Mouse (Mus musculus): ENCODE data around the gene Aco2.

Aco2 gene

DNA sequence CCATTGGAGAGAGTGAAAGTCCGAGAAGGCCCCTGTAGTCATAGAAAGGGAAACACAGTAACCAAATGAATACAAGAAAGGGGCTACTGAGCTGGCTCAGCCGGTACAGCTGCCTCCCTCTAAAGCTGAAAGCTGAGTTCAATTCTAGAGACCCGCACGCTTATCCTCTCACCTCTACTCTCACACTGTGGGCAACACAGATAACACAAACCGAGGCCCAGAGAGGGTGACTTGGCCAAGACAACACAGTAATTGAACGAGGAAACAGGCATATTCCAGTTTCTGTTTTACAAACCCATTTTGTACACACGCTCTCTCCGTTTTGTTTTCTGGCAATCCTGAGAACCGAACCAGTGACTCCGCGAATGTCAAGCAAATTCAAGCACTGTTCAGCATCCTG is 52.8 kb downstream of the Aco2 start:
- DNase-seq = no peak

DNA sequence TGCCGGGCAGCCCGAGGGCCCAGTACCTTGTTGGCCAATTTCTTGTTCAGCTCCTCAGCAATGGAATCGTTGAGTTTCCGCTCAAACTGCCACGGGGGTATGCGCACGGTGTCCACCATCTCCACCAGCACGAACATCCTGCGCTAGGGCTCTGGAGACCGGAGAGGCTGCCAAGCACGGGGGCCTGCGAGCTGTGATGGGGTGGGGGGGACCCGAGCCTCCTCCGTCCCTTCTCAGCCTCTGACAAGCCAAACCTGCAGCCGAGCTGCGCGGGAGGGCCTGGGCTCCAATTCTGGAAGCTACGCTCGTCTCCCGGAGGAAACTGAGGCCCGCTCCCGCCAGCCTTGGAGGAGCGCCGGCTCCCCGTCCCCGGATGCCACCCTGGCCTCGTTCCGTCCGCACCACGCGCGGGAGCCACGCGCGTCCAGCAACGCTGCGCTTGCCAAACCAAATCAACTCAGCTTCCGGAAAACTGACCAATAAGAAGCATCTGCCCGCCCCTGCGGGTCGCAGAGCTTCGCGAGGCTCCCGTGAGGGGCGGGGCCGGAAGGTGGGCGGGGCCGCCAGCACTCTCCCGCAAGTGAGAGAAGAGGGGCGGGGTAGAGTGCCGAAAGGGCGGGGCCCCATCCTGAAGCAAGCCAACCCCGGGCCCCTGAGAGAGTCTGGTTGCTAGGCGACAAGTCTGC is 53.8 kb downstream of the Aco2 start, which contains the start of gene Polr3h:
Gene Polr3h, minus strand, starts transcription at position 481 of the 686 bp plus-strand sequence.
- DNase-seq = peak; percentile 99

DNA sequence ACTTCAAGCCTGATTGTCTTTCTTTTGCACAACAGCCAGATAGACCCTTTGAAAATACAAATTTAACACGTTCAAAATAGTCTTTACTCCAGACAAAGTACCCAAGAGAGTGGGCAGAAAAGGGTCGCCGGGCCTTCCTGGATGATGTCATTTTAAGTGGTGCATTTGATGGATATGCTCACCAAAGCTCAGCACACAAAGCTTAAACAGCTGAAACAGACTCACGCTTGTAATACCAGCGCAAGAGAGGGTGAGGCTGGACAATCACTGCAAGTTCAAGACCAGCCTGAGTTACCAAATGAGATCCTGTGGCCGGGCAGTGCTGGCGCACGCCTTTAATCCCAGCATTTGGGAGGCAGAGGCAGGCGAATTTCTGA is 54.3 kb downstream of the Aco2 start:
- DNase-seq = no peak

DNA sequence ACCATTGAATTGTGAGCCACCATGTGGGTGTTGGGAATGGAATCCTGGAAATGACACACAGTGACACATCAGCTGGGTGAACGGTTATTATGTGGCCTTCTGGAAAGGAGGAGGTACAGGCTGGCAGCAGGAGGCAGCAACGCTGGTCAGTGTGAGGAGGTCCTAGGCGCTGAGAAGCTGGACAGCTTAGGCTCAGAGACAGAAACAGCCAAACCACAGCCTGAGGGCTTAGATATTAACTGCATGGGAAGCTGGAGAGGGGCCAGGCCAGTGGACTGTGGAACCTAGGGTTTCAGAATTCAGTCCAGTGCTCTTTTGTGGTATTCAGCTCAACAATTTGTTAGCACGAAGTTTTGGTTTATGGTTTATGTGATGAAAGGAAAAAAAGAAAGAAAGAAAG is 55.6 kb downstream of the Aco2 start:
- peak; percentile 10 for DNase-seq

DNA sequence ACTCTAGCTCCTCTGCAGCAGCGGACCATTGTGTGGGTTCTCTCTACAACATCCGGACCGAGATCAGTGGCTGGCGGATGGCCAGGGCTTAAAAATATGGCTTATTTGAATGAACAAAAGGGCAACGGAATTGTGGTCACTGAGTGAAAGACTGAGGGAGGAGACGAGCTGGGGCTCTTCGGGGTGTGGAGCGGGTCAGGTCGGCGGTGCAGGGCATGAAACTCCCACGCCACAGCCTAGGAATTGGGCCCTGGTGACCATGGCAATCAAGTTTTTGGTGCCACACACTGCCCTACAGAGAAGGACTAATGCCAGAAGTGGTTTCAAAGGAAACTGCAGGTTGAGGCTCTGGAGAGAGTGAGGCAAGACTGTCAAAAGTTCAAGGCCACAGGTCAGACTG is 56.2 kb downstream of the Aco2 start:
- DNase-seq = peak; percentile 55

DNA sequence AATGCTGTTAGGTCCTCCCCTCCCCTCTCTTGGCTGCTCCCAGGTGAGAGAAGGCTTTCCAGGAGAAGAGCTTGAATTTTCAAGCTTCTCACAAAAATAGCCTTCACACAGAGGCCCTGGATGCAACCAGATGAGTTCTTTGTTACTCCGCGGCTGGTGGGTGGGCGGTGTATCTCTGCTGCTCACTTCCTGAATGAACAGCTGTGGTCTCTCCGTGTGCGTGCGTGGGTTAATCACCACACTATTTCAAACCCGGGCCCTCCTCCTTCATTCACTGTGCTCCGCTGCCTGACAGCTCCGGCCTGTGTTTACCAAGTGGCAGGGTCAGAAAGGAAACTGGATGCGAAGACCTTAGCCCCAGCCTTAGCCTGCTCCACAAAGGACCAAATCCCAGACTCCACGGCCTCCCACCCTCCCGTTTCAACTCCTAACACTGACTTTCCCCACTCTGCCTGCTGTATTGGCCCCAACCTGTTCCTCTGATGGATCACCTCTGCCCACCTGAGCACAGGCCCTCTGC is 60.9 kb downstream of the Aco2 start:
- DNase-seq = no peak

DNA sequence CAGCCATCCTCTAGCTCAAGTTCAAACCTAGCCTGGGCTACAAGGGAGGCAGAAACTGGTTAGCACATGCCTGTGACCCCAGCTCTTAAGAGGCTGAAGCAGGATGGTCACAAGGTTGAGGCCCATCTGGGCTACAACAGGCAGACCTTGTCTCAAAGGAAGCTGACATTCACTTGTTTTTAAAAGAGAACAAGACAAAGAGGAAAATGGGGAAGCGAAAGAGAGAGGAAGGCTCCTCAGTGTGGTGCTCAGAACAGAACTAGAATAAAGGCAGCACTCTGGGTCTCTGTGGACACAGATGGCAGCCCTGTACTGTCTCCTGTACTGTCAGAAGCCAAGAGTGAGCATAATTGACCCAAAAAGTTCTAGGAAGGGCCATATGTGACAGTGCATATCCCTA is 61.9 kb downstream of the Aco2 start:
- DNase-seq = no peak

DNA sequence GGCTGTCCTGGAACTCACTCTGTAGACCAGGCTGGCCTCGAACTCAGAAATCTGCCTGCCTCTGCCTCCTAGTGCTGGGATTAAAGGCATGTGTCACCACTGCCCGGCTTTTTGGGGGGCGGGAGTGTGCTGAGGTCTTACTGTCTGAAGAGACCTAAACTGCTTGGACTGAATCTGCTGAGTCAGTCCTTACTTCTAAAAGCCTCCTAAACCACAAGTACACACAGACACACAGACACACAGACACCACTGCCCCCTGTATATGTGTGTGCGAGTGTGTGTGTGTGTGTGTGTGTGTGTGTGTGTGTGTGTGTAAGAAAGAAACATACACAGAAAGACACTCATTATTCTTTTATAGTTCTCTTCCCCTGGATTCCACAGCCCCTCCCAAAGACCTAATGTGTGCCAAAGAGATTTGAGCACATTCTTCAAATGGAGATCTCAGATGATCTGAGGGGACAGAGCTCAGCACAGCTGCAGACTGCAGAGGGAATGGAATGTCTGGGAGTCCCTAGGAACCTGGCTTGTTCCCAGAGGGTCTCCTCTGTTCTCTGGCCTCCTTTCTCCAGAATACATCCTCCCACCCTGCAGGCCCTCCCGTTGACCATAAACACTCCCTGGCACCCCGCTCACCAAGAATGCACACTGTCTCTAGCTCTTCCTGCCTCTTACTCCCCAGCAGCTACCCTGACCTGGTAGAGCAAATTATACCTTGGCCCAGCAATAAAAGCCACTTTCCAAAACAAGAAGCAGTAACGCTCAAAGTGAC is 63.9 kb downstream of the Aco2 start:
- DNase-seq = no peak

DNA sequence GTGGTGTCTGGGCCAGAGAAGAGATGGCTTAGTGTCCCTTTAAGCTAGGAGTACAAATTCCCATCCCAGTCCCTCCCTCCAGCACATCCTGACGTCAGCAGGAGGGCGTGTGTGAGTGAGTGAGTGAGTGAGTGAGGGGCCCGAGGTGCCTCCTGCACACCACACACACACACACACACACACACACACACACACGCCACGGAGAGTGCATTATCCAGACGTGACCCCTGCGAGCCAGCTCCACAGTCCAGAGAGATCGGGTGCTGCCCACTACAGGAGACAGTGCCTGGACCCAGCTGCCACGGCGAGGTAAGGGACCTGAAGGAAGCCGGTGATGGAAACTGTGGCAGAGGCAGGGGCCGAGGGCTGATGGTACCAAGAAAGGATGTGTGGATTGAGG is 64.6 kb downstream of the Aco2 start, which contains the start of gene Csdc2:
Gene Csdc2, plus strand, starts transcription at position 81 of the 400 bp plus-strand sequence.
- DNase-seq = peak; percentile 90

DNA sequence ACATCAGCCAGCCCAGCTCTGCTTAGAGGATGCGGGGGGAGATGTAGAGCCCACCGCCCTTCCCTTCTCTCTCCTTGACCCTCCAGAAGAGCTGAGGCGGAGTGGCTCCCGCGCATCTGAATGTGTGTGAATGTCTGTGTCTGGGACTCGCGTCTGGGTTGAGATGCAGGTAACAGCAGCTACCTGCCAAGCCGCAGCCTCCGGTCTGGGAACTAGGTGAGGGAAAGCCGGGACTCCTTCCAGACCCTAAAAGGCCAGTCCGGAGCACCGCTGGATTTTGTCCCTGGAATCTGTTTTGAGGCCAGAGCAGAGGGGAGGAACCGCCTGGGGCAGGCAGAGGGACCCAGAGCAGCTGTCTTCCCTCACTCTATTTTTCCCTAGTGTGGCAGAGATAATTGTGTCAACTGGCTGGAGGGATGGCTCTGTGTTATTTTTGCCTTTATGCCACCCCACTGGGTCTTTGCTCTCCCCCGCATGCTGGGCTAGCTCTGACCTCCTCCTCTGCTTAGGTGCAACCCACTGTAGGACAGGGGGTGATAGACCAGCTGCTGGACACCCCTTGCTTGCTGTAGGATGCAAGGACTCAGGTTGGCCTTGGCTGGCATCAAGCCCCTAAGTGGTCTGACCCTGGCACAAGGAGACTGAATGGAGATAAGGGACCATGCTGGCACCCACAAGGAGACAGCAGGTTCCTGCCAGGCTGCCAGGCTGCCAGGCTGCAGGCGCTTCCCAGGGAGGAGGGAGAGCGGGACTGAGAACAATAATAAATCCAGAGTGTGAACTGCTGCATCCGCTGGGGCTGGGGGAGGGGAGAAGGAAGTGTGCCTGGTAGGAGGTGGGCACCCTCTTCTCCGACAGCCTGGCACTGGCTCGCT is 65.2 kb downstream of the Aco2 start:
- DNase-seq = peak; percentile 69

DNA sequence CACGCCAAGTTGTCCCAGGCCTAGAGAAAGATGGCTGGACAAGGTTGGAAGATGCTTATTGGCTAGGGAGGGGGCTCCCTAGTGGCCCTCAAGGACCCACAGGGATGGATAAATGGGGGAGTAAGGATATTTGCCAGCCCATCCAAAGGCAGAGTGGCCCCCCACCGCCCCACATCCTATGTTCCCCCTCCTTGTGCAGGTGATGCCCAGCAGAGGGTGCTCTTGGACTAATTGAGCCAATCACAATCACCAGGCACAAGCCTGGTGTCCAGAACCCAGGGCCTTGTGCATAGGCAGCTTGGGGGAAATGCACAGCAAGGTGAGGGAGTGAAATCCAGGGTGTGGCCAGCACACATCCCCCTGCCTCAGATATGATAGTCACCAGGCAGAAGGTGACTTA is 66.1 kb downstream of the Aco2 start:
- peak; percentile 74 for DNase-seq

DNA sequence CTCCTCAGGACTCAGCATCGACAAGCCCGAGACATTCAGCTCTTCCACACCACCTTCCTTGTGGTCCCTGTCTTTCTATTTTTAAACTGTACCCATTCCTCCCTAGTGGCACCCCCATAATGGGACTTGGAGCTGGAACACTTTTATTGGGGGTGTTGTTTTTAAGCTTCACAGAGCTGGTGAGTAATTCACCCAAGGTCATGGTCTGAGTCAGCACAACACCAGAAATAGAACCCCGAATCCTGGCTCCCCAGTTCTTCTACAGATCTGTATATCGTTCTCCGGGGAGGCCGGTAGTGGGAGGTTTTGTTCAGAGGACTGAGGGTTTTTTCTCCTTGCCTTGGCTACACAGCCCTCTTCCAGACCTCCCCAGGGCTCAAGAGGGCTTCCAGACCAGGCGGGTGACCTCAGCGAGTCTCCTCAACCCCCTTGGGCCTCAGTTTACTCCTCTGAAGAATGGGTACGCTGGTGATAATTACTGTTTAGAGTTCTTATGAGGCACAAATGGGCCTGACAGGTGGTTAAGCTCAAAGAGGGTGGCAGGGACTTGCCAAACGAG is 67.1 kb downstream of the Aco2 start:
- no peak for DNase-seq

DNA sequence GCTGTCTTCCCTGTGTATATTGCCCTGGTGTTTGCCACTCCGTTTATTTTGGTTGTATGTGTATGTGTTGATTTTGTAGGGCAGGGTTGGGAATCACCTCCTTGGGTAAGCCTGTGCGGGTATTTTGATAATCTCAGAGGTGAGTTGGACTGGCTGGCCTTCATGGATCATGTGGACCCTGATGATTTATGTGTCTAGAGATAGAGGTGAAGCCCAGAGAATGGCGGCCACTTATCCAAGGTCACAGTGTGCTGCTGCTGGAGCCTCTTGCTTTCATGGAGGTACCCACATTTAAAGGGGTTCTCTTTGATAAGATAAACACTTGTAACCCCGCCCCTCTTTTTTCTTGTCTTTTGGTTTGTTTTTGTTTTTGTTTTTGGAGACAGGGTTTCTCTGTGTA is 67.7 kb downstream of the Aco2 start:
- no peak for DNase-seq

DNA sequence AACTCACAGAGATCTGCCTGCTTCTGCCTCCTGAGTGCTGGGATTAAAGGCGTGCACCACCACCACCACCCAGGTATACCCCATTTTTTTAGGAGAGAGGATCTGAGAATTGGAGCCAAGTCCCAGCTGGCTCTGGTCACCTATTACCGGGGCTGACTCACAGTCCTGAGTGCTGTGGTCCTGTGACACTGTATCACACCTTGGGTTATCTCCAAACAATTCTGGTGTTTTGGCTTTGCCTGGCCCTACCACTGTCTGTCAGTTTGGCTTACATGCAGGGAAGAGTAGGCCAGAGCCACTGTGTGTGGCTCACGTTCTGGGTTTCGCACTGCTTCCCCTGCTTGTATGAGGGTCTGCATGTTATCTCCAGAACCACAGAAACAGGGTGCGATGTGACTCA is 68.1 kb downstream of the Aco2 start:
- no peak for DNase-seq

DNA sequence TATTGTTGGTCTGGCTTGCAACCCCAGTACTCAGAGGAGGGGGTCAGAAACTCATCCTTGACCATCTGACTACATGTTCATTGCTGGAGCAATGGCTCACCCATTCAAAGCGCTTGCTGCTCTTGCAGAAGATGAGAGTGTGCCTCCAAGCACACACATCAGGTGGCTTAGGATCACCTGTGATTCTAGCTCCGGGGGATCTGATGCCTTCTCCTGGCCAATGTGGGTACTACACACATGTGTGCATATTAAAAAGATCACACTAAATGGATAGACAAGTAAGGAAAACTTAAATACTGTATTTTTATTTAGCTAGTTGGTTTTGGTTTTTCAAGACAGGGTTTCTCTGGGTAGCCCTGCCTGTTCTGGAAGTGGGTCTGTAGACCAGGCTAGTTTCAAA is 68.9 kb downstream of the Aco2 start:
- no peak for DNase-seq

DNA sequence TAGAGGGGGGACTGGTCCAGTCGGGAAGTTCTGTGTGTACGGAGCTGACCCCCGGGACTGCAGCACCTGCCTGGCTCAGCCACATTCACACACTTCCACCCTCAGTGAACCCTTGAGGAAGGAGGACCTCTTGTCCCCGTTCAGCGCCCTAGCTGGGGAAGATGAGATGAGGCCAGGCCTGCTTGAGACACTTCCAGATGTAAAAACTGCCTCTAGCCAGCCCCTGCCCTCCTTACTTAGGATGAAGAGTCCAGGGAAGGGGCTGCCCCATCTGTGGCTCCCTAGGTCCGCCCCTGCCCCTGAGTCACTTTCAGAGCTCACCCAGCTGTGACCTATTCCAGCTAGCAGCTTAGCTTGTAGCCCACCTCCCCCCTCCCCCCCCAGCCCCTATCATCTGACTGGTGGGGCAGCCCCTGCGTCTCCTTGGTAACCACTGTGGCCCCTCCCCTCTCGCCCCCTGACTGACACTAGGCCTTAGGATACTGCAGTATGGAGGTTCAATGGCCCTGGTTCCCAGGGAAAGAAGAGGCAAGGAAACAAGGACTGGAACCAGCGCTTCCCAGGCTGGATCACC is 71.2 kb downstream of the Aco2 start:
- DNase-seq = peak; percentile 84

DNA sequence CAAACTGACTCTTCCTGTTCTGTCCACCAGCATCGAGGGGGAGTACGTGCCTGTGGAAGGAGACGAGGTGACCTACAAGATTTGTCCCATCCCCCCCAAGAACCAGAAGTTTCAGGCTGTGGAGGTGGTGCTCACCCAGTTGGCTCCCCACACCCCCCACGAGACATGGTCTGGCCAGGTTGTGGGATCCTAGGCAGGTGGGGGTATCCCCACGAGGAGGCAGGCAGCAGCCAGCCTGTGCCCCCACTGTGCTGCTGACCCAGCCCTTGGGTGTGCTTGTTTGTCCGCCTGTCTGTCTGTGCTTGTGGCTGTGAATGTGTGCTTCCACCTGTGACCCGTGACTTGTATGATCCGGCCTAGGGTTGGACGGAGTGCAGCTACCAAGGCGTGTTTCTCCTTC is 77.0 kb downstream of the Aco2 start:
- no peak for DNase-seq

DNA sequence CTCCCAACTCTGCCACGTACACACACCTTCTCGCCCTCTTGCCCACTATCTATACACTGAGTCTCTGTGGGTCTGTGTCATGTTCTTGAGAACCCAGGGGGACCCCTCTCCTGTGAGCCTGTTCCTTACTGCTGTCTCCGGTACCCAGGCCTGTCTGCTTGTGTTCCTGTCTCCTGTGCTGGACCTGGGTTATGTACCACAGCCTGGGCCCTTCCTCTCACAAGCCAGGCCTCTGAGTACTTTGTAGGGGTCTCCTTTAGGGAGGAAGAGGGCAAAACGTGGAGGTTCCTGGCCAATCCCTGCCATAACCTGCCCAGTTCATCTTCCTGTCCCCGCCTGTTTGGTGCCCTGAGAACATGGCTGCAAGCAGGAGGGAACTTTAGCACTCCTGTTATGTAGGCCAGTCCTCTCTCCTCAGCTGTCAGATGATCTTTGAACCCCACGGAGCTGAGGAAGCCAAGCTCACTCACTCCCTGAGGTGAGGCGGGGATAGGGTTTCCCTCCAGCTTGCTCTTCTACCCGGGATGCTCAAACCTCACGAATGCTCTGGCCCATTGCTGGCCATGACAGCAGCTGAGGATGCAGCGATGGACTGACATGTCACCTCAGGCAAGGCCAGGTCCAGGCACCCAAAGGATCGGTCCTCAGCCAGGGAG is 77.5 kb downstream of the Aco2 start:
- DNase-seq = no peak

DNA sequence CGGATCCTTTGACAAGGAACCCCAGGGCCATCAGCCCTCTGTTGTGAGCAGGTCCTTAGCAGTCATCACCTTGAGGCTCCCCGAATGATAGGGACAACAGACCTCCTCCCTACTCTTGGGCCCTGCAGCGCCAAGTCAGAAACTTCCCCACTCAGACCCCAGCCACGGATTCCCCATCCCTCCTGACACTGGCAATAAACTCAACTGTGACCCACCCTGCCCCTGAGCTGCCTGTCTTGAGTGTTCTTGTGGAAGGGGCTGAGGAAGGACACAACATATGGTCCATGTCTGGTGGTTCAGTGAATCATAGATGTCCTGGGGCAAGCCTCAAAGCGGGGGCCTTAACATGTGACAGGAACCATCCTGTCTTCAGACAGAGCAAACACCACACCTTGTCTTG is 78.6 kb downstream of the Aco2 start:
- DNase-seq = no peak

DNA sequence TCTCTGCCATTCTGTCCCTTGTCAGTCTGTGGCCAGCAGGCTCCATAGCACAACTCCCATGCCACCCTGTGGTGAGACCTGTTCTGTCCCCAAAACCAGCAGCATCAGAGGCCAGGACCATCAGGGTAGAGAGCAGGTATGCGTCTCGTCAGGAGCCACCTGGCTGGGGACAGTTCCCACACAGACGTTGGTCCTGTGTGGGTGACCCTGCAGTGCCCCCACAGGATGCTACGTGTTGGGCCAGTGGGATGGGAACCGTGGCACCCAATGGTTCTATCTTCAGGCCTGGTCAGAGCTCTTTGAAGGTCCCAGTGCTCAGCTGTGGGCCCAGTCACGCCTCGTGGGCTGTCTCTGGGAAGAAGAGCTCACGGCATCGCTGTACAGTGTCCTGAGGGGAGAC is 79.0 kb downstream of the Aco2 start:
- no peak for DNase-seq

DNA sequence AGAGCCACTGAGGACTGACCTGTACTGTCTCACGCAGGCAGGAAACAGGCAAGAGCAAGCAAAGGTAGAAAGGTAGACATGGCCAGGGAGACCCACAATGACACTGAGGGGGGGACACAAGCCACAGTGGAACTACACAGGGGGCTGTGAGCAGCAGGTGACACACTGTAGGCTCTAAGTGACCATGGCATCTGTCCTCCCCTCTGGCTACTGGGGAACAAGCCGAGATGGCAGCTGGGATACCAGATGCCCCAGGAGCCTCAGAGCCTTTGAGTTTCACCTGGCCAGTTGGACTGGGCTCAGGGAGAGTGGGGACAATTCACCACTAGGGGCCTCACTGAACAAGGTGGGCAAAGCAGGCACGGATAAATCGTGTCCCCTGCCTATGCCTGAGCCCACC is 80.2 kb downstream of the Aco2 start:
- no peak for DNase-seq

DNA sequence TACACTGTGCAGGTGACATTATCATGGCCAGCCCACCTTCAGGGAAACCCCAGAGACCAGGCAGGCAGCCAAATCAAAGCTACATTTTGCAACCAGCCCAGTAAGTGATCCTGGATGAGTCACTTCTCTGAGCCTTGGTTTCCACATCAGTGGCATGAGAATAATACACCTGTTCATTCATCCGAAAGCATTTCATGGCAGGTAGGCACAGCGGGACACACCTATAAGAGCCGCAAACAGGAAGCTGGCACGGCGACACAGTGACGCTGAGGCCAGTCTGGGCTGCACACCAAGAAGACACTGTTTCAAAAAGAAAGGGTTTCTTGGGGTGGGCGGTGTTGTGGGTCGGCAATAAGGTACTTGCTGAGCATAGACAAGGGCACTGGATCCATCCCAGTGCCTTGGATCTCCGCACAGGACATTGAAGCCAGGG is 82.1 kb downstream of the Aco2 start:
- DNase-seq = no peak
